Mouse (Mus musculus) hindbrain, embryonic 11.5 days (tissue): ENCODE measurements around the gene Gm5136. TPM values are rescaled to one million over a fixed set of nuclear protein-coding genes. Genes with fewer than 3 reads are reported as not detected.
A peak's percentile ranks its signal among the peaks of the same experiment; 100 is the strongest.

Source experiments
- ATAC-seq: fragments of 200-750 bp; cut with Nextera tagmentation; 2 replicates; pipeline ENCODE4 v1.8.0; 2017; ENCODE audit warnings: mild to moderate bottlenecking, moderate TSS enrichment, moderate library complexity; ENCODE audit not compliant: low FRiP score
- DNase-seq: peaks from one replicate; pipeline ENCODE4 v3.0.0-alpha.2; 2015; ENCODE audit warnings: low spot score
- H3K27ac ChIP-seq: fragments of 300-500 bp; sonication (generic); 2 replicates; pipeline ENCODE4 v1.5.1; 2014; ENCODE audit warnings: mild to moderate bottlenecking, low read depth, low read length
- H3K27me3 ChIP-seq: fragments of 300-500 bp; sonication (generic); 2 replicates; pipeline ENCODE4 v1.6.1; 2014; ENCODE audit warnings: mild to moderate bottlenecking, low read length, moderate library complexity, mixed read lengths; ENCODE audit not compliant: control insufficient read depth, insufficient read depth
- H3K36me3 ChIP-seq: fragments of 300-500 bp; sonication (generic); 2 replicates; pipeline ENCODE4 v1.6.1; 2014; ENCODE audit warnings: mild to moderate bottlenecking, low read length, moderate library complexity, mixed read lengths; ENCODE audit not compliant: control insufficient read depth, insufficient read depth
- H3K4me1 ChIP-seq: fragments of 300-500 bp; sonication (generic); replicated peaks from 2 replicates; pipeline ENCODE4 v1.6.1; 2014; ENCODE audit warnings: low read length, mixed read lengths; ENCODE audit not compliant: control insufficient read depth, insufficient read depth
- H3K4me2 ChIP-seq: fragments of 300-500 bp; sonication (generic); replicated peaks from 2 replicates; pipeline ENCODE4 v1.6.1; 2014; ENCODE audit warnings: mild to moderate bottlenecking, low read depth, low read length
- H3K4me3 ChIP-seq: fragments of 300-500 bp; sonication (generic); 2 replicates; pipeline ENCODE4 v1.5.1; 2014; ENCODE audit warnings: low read depth, low read length
- H3K9ac ChIP-seq: fragments of 300-500 bp; sonication (generic); 2 replicates; pipeline ENCODE4 v1.6.1; 2014; ENCODE audit warnings: low read depth, low read length
- H3K9me3 ChIP-seq: fragments of 300-500 bp; sonication (generic); 2 replicates; pipeline ENCODE4 v1.6.1; 2016; ENCODE audit warnings: low read length; ENCODE audit not compliant: control insufficient read depth
- WGBS: fragments of 180-500 bp; shearing (Covaris S2); extraction: QIAGEN DNeasy Blood & Tissue Kit; methylation state at CpG from one replicate; pipeline ENCODE4 v1.1.7; 2014; 5-methylcytosine and 5-hydroxymethylcytosine counted together
- polyA plus RNA-seq: library from polyadenylated mRNA; unstranded; fragments of >200 nt; fragmentation: Nextera tagmentation; extraction: Ambion mirVana; gene quantifications from 2 replicates; pipeline ENCODE4 v1.2.1, GENCODE M21; 2014

The Gm5136 gene
- 0.31 and 0.36 TPM in 2 replicates for polyA plus RNA-seq

DNA sequence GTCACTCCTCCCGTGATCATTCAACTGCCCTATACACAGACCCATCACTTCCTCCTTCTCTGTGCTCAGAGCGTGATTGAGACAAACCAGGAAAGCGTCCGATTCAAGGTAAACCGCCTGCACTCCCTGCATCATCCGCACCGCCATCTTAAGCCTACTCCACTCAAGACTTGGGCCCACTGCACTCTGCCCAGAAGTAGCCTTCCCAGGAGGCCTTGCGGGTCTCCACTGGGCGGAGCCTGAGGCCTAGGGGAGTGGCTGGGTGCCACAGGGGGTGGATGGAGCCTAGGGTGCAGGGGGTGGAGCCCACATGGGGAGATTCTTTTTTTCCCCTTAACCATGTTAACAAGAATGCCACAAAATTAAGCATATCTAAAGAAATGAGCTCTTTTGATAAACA lies at the start of gene Gm5136:
Gene Gm5136 (minus strand): TSS at position 215 of the 400 bp plus-strand sequence.
- ATAC-seq, result peak; percentile 41
- Histone ChIP-seq H3K27me3 (no peaks in the 10 kb centered on the region), H3K4me2 (no peak within 1 kb of the TSS), H3K9me3 (no peaks in the 10 kb centered on the region), H3K9ac (no peak within 1 kb of the TSS), H3K36me3 (no peaks in the 10 kb centered on the region), H3K4me3 (no peak within 1 kb of the TSS), H3K4me1 (0 out of 2 replicates have a peak, but pooled peaks cover 2% of the 10 kb centered on the region), H3K27ac (no peak within 1 kb of the TSS)
- DNase-seq, result no peak
- 95% methylated on average over 9 of the region's 9 CpGs for WGBS

DNA sequence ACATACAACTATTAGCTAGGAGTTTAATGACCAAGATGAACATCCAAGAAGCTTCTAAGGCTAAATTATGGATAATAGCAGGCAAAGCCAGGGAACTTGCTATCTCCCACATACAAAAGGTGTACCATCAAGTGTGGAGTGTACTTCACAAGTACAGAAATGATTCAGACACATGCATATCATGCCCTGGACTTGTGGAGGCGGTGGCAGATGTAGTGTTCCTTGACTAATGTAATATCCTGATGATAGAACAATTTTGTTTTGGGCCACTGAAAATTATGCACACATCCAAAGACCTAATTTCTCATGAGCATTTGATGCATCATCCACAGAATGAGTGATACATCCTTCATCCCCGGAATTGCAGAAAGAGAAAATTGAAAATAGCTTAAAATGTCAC lies 43.8 kb upstream of the Gm5136 start:
- no peaks in the 10 kb centered on the region for H3K36me3 ChIP-seq
- no peak overlapping the region for H3K4me3 ChIP-seq
- no peaks in the 10 kb centered on the region for H3K9me3 ChIP-seq
- DNase-seq (no peak), ATAC-seq (no peak)
- no peak overlapping the region for H3K27ac ChIP-seq
- 93% methylated on average over 2 of the region's 2 CpGs for WGBS
- H3K27me3 ChIP-seq, result no peaks in the 10 kb centered on the region
- H3K9ac ChIP-seq, result no peak overlapping the region
- no peak overlapping the region for H3K4me2 ChIP-seq
- no peaks in the 10 kb centered on the region for H3K4me1 ChIP-seq

DNA sequence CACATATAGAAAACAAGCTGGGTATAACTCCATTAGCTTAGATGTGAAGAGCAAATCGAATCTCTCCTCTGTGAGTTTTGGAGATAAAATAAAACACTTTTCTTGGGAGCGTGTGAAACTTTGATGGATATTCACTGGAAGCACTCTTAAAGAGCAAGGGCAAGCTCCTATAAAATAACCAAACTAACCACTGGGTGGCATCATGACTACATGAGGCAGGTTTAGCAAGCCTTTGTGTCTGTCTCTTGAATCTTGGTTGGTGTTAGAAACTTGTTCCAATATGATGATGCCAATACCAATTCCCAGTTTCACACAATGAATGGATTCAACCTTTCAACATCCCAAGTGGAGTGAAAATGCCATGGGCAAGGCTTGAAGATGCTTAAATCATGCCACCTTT lies 34.0 kb upstream of the Gm5136 start:
- no peak overlapping the region for H3K4me3 ChIP-seq
- ATAC-seq, result peak; percentile 69
- WGBS, result 63% methylated on average over 2 of the region's 2 CpGs
- H3K4me2 ChIP-seq, result no peak overlapping the region
- no peak overlapping the region for H3K9ac ChIP-seq
- H3K27ac ChIP-seq, result no peak overlapping the region
- peak; percentile 56 for DNase-seq
- no peaks in the 10 kb centered on the region for H3K4me1 ChIP-seq
- H3K27me3 ChIP-seq, result no peaks in the 10 kb centered on the region
- no peaks in the 10 kb centered on the region for H3K36me3 ChIP-seq
- H3K9me3 ChIP-seq, result no peaks in the 10 kb centered on the region

DNA sequence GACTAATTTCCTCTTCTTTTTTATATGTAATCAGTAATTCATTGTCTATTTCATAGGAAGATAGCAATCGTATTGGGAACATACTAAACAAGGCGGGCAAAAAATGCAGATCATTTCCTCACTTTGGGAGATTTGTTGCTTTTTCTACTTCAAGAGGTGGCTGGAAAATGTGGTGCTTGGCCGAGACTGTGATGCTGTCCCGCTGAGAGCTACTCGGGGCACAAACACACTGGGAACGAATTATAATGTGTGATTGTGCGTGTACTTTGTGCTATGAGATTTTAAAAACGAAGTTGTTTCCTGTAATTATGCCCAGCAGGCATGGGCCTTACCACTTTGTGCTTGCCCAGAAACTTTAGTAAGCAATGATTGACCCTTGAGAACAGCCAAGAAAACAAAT lies 29.0 kb upstream of the Gm5136 start:
- DNase-seq, result no peak
- 73% methylated on average over 8 of the region's 8 CpGs for WGBS
- H3K4me3 ChIP-seq, result no peak overlapping the region
- H3K9ac ChIP-seq, result no peak overlapping the region
- no peaks in the 10 kb centered on the region for H3K36me3 ChIP-seq
- no peaks in the 10 kb centered on the region for H3K4me1 ChIP-seq
- no peak overlapping the region for H3K27ac ChIP-seq
- no peaks in the 10 kb centered on the region for H3K27me3 ChIP-seq
- no peak overlapping the region for H3K4me2 ChIP-seq
- ATAC-seq, result no peak
- no peaks in the 10 kb centered on the region for H3K9me3 ChIP-seq

DNA sequence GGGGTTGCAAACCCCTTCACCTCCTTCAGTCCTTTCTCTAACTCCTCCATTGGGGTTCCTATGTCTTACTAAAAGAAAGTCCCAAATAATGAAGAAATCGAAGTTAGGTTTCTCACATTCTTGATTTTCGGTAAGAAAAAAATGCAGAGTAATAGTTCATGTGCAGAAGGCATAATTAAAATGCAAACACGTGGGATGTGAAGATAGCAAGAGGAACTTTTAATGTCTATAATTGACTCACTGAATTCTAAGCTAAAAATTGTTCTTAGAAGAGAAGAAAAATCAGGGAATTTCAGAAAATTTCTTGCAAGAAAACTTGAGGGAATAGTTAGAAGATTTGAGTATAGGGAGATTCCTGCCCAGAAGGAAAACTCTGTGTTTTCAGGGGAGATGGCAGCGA lies 26.4 kb upstream of the Gm5136 start:
- H3K4me2 ChIP-seq, result no peak overlapping the region
- 87% methylated on average over 4 of the region's 4 CpGs for WGBS

DNA sequence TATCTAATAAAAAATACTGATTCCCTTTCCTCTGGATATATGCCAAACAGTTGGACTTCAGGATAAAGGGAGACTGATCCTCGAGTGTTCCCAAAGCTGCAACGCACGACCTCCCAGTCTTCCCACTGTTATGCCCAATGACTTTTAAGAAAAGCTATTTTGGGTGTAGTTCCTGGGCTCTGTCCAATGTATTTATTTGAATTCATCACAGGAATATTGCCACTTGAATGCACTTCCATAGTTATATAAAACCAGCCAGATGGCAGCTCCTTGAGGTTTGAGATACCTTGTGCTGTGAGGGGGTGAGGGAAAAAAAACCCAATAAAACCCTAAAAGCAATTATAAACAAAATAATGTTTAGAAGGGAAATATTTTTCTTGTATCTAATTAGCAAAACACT lies 24.9 kb upstream of the Gm5136 start:
- WGBS, result 88% methylated on average over 3 of the region's 3 CpGs

More for the DNA sequence above, 26.4 kb upstream of the Gm5136 start:
- Histone ChIP-seq H3K9me3 (no peaks in the 10 kb centered on the region), H3K4me1 (no peaks in the 10 kb centered on the region), H3K36me3 (no peaks in the 10 kb centered on the region), H3K27ac (no peak overlapping the region), H3K27me3 (no peaks in the 10 kb centered on the region), H3K9ac (no peak overlapping the region), H3K4me3 (no peak overlapping the region)
- no peak for DNase-seq
- no peak for ATAC-seq

DNA sequence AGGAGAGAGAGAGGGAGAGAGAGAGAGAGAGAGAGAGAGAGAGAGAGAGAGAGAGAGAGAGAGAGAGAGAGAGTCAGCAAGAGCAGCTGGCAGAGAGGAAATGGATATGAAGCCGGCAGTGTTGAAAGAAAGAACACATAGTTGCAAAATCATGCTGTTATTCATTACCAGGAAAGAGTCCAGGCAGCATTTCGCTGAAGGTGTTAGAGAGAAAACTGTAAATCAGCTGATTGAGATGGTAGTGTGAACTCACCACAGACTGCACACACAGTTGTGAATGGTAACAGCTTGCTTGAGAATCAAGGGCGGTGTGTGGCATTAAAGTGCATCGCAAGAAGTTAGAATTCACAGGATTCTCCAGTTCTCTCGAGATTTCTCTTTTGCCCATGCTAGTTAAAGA lies 10.6 kb upstream of the Gm5136 start:
- Histone ChIP-seq H3K4me2 (no peak overlapping the region), H3K4me1 (no peaks in the 10 kb centered on the region), H3K36me3 (no peaks in the 10 kb centered on the region), H3K9ac (no peak overlapping the region), H3K27ac (no peak overlapping the region), H3K27me3 (no peaks in the 10 kb centered on the region), H3K4me3 (no peak overlapping the region), H3K9me3 (no peaks in the 10 kb centered on the region)
- 84% methylated on average over 5 of the region's 5 CpGs for WGBS
- ATAC-seq, result no peak
- DNase-seq, result no peak

More for the DNA sequence above, 24.9 kb upstream of the Gm5136 start:
- no peak overlapping the region for H3K27ac ChIP-seq
- no peaks in the 10 kb centered on the region for H3K36me3 ChIP-seq
- no peak overlapping the region for H3K4me3 ChIP-seq
- H3K27me3 ChIP-seq, result no peaks in the 10 kb centered on the region
- no peaks in the 10 kb centered on the region for H3K9me3 ChIP-seq
- DNase-seq, result no peak
- no peak overlapping the region for H3K9ac ChIP-seq
- no peak for ATAC-seq
- no peak overlapping the region for H3K4me2 ChIP-seq
- no peaks in the 10 kb centered on the region for H3K4me1 ChIP-seq

DNA sequence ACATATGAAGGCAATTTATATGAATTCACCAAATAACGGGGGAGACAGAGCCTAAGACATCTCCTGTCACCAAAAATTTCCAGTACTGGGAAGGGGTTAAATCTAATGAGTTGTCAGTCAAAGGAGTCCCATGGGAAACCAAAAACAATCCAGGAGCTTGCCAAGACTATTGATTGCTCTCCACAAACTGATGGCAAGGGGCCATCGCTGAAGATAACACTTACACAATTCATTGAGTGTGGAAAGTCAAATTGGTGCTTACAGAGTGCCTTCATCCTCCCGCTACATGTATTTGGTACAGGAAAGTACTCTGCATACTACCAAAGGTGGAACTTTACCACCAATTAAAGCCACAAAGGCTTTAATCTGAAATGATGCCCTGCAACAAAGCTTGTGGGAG lies 5.7 kb upstream of the Gm5136 start:
- no peak overlapping the region for H3K4me3 ChIP-seq
- H3K9ac ChIP-seq, result no peak overlapping the region
- ATAC-seq, result no peak
- no peaks in the 10 kb centered on the region for H3K27me3 ChIP-seq
- 92% methylated on average over 3 of the region's 3 CpGs for WGBS
- no peaks in the 10 kb centered on the region for H3K36me3 ChIP-seq
- H3K4me1 ChIP-seq, result 0 out of 2 replicates have a peak, but pooled peaks cover 2% of the 10 kb centered on the region
- no peak for DNase-seq
- no peaks in the 10 kb centered on the region for H3K9me3 ChIP-seq
- H3K27ac ChIP-seq, result no peak overlapping the region
- H3K4me2 ChIP-seq, result no peak overlapping the region

DNA sequence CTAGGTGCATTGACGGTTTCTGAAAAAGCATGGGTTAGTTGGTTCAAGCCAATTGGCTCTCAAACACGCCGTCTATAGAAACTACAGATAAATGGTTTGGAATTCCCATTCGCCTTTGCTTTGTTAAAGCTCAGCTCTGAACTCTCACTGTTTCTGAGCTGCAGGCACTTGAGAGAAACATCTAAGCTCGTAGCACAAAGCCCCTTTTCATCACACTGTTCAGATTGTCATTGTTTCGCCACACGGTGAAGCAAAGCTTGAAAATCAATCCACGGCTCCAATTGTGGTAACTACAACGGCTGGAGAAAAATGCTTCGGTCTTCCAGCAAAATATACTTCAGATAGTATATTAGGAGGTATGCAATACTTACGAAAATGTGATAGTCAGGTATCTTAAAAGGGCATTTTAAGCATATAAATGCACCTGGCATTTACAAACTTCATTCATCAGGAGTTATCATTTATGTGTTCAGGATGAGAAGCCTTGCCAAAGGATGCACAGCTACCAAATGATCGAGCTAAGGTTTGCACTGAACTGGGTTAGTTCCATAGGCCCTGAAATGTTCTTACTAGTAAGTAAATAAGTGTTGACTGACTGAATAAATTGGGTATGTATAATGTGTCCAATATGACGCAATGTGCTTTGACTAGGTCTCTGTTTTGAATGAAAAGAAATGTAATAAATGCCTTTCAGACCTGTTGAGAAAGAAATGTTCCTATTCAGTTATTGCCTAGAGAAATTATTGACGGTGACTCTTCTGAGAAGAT lies 1.6 kb upstream of the Gm5136 start:
- ATAC-seq, result peak; percentile 79
- 0 out of 2 replicates have a peak, but pooled peaks cover 2% of the 10 kb centered on the region for H3K4me1 ChIP-seq
- H3K9me3 ChIP-seq, result no peaks in the 10 kb centered on the region
- no peaks in the 10 kb centered on the region for H3K27me3 ChIP-seq
- no peak overlapping the region for H3K4me2 ChIP-seq
- WGBS, result 36% methylated on average over 14 of the region's 14 CpGs
- DNase-seq, result peak; percentile 50
- H3K27ac ChIP-seq, result peak overlapping the region; percentile 58; the same call in 1 of the 2 replicates
- H3K9ac ChIP-seq, result peak overlapping the region; percentile 20; the same call in 1 of the 2 replicates
- no peaks in the 10 kb centered on the region for H3K36me3 ChIP-seq
- no peak overlapping the region for H3K4me3 ChIP-seq
